ENCODE assay signal across 24 mouse cellular contexts in genomic region chr19:41282216-41282615, GRCm38 (mm10). TPM values are rescaled to one million over a fixed set of nuclear protein-coding genes. Genes with fewer than 3 reads are reported as not detected.
DNase-seq lines count a peak whose midpoint lies in the region; ATAC-seq and TF ChIP-seq lines count a peak whose summit lies in the region.
"Had no signal": no experiment of that assay in that cellular context is flagged by ENCODE, and none has a peak within 500 bp of the region (broad histone marks: within the 10 kb centered on the region; RNA-seq: fewer than 3 reads in every experiment).

No protein-coding gene starts in this region.

- H3K4me1 ChIP-seq in heart, embryonic 12.5 days (replicated peaks): peaks cover 25% of the 10 kb centered on the region
- H3K4me1 ChIP-seq in heart, embryonic 11.5 days (ENCODE audit: control insufficient read depth, insufficient read depth, low read length): peaks cover 8% of the 10 kb centered on the region
- peaks cover 41% of the 10 kb centered on the region for H3K4me1 ChIP-seq in megakaryocyte, embryonic 14.5 days
- H3K4me1 ChIP-seq in small intestine, adult 2 months (ENCODE audit: control insufficient read depth, insufficient read depth, insufficient read length, low read length): peaks cover 44% of the 10 kb centered on the region
- H3K4me1 ChIP-seq: forebrain, embryonic 12.5 days; forebrain, embryonic 15.5 days had no signal

- TF ChIP-seq CTCF in small intestine, adult 2 months (IDR thresholded peaks at IDR 0.05; ENCODE audit: extremely low read depth, insufficient read length, insufficient replicate concordance, low read depth, low read length): no peak

- 77% methylated on average over 4 of the region's 4 CpGs for WGBS in heart, embryonic 12.5 days
- 59% methylated on average over 4 of the region's 4 CpGs for WGBS in heart, embryonic 11.5 days (ENCODE audit: insufficient replicate concordance)
- 86% methylated on average over 4 of the region's 4 CpGs for WGBS in small intestine, adult 2 months

- DNase-seq in adipocyte (ENCODE audit: low spot score): peak; percentile 25
- no peak for DNase-seq in ovary, adult 18-20 months (ENCODE audit: low spot score)
- DNase-seq: adrenal gland, postnatal 10 days; cerebellum, adult 11-12 months; cerebellum, adult 8-10 months; cerebellum, postnatal 10 days; cerebellum, postnatal 36 days; embryo, embryonic 11 days; kidney, adult 11 months had no signal

- H3K9me3 ChIP-seq in heart, embryonic 12.5 days (replicated peaks): no peaks in the 10 kb centered on the region
- no peaks in the 10 kb centered on the region for H3K9me3 ChIP-seq in heart, embryonic 11.5 days (replicated peaks; ENCODE audit: control insufficient read depth, low read length)
- no peaks in the 10 kb centered on the region for H3K9me3 ChIP-seq in megakaryocyte, embryonic 14.5 days
- H3K9me3 ChIP-seq: embryonic facial prominence, embryonic 10.5 days; embryonic facial prominence, embryonic 13.5 days; forebrain, embryonic 12.5 days; forebrain, embryonic 15.5 days; heart, embryonic 15.5 days; hindbrain, embryonic 10.5 days; hindbrain, embryonic 13.5 days; intestine, embryonic 15.5 days had no signal

- H3K36me3 ChIP-seq in heart, embryonic 12.5 days: no peaks in the 10 kb centered on the region
- H3K36me3 ChIP-seq in heart, embryonic 11.5 days (ENCODE audit: control insufficient read depth, insufficient read depth, low read length): no peaks in the 10 kb centered on the region
- peaks cover 75% of the 10 kb centered on the region for H3K36me3 ChIP-seq in megakaryocyte, embryonic 14.5 days (replicated peaks; ENCODE audit: low read length)
- no peaks in the 10 kb centered on the region for H3K36me3 ChIP-seq in small intestine, adult 2 months (ENCODE audit: control insufficient read depth, insufficient read depth, low read length)
- H3K36me3 ChIP-seq: embryonic facial prominence, embryonic 10.5 days; embryonic facial prominence, embryonic 13.5 days; forebrain, embryonic 12.5 days; forebrain, embryonic 15.5 days; heart, embryonic 15.5 days; hindbrain, embryonic 10.5 days; hindbrain, embryonic 13.5 days; intestine, embryonic 15.5 days had no signal

- H3K27ac ChIP-seq in heart, embryonic 12.5 days (ENCODE audit: poor library complexity, severe bottlenecking): no peak overlapping the region; the same call in 1 of the 2 replicates
- no peak overlapping the region for H3K27ac ChIP-seq in heart, embryonic 11.5 days (ENCODE audit: low read depth, low read length)
- peak overlapping the region; percentile 16; the same call in 1 of the 2 replicates for H3K27ac ChIP-seq in small intestine, adult 2 months (ENCODE audit: insufficient read depth, low read depth, low read length)
- H3K27ac ChIP-seq: embryonic facial prominence, embryonic 10.5 days; embryonic facial prominence, embryonic 13.5 days; forebrain, embryonic 12.5 days; forebrain, embryonic 15.5 days; heart, embryonic 15.5 days; hindbrain, embryonic 10.5 days; hindbrain, embryonic 13.5 days; intestine, embryonic 15.5 days had no signal

- no peak overlapping the region for H3K9ac ChIP-seq in heart, embryonic 12.5 days
- no peak overlapping the region for H3K9ac ChIP-seq in heart, embryonic 11.5 days (ENCODE audit: low read depth, low read length)
- H3K9ac ChIP-seq: embryonic facial prominence, embryonic 13.5 days; forebrain, embryonic 12.5 days; forebrain, embryonic 15.5 days; heart, embryonic 15.5 days; hindbrain, embryonic 13.5 days; intestine, embryonic 15.5 days had no signal

- TF ChIP-seq POLR2A in small intestine, adult 2 months (IDR thresholded peaks at IDR 0.05; ENCODE audit: low read depth, low read length): no peak

- ATAC-seq in heart, embryonic 12.5 days (ENCODE audit: insufficient number of reproducible peaks, low FRiP score): no peak; the same call in 1 of the 2 replicates
- no peak for ATAC-seq in heart, embryonic 11.5 days (replicated peaks; ENCODE audit: insufficient number of reproducible peaks, low FRiP score, low TSS enrichment)
- no peak for ATAC-seq in megakaryocyte, adult 5-6 weeks (ENCODE audit: poor library complexity, severe bottlenecking)
- ATAC-seq: forebrain, embryonic 15.5 days; hindbrain, embryonic 16.5 days; intestine, embryonic 15.5 days had no signal

- H3K4me2 ChIP-seq in heart, embryonic 12.5 days: peak overlapping the region; percentile 48; the same call in 1 of the 2 replicates
- no peak overlapping the region for H3K4me2 ChIP-seq in heart, embryonic 11.5 days
- H3K4me2 ChIP-seq: embryonic facial prominence, embryonic 13.5 days; forebrain, embryonic 12.5 days; forebrain, embryonic 15.5 days; hindbrain, embryonic 13.5 days; intestine, embryonic 15.5 days had no signal

- H3K27me3 ChIP-seq in heart, embryonic 12.5 days (replicated peaks): no peaks in the 10 kb centered on the region
- H3K27me3 ChIP-seq in heart, embryonic 11.5 days (ENCODE audit: control insufficient read depth, insufficient read depth, low read length): no peaks in the 10 kb centered on the region
- H3K27me3 ChIP-seq in megakaryocyte, embryonic 14.5 days (replicated peaks): peaks cover 1% of the 10 kb centered on the region
- no peaks in the 10 kb centered on the region for H3K27me3 ChIP-seq in small intestine, adult 2 months (ENCODE audit: control insufficient read depth, insufficient read depth, low read length)
- H3K27me3 ChIP-seq: embryonic facial prominence, embryonic 13.5 days; forebrain, embryonic 15.5 days; heart, embryonic 15.5 days; hindbrain, embryonic 13.5 days; intestine, embryonic 15.5 days had no signal

- H3K4me3 ChIP-seq in heart, embryonic 12.5 days: no peak overlapping the region
- H3K4me3 ChIP-seq in heart, embryonic 11.5 days (ENCODE audit: low read depth, low read length): no peak overlapping the region
- H3K4me3 ChIP-seq in megakaryocyte, embryonic 14.5 days (replicated peaks): peak overlapping the region; percentile 57
- H3K4me3 ChIP-seq in small intestine, adult 2 months (ENCODE audit: low read depth, low read length): no peak overlapping the region
- H3K4me3 ChIP-seq: embryonic facial prominence, embryonic 10.5 days; embryonic facial prominence, embryonic 13.5 days; erythroblast, embryonic 14.5 days; forebrain, embryonic 12.5 days; forebrain, embryonic 15.5 days; heart, embryonic 15.5 days; hindbrain, embryonic 10.5 days; hindbrain, embryonic 13.5 days; intestine, embryonic 15.5 days had no signal

RNA-seq across cellular contexts. Expression of gene Tm9sf3, which starts 18.4 kb away (rescaled TPM):
- polyA plus RNA-seq in heart, embryonic 12.5 days (2016; fragmentation: Nextera tagmentation; extraction: Ambion mirVana): 140 and 142 TPM in 2 replicates
- 92.1 and 135 TPM in 2 replicates for polyA plus RNA-seq in heart, embryonic 11.5 days (2014; fragmentation: Nextera tagmentation; extraction: Ambion mirVana)
- 4.7 and 11.6 TPM in 2 replicates for polyA plus RNA-seq in megakaryocyte, embryonic 14.5 days (2012; ENCODE audit: insufficient read depth, low replicate concordance)
- total RNA-seq in megakaryocyte, adult 5-6 weeks (2015): 134 and 153 TPM in 2 replicates
- total RNA-seq in megakaryocyte, adult 5-6 weeks (2017): 234 and 235 TPM in 2 replicates
- polyA plus RNA-seq in small intestine, adult 2 months (2012; rRNA removed): 17.7 and 33.5 TPM in 2 replicates
